Mouse (Mus musculus) inflammation-experienced regulatory T-cells, adult 6 months (primary cell): ENCODE results near the gene Gpatch2. TPM values are rescaled to one million over a fixed set of nuclear protein-coding genes. Genes with fewer than 3 reads are reported as not detected.

ENCODE experiments used
- ATAC-seq: one replicate; pipeline ENCODE4 v1.8.0; 2017
- polyA plus RNA-seq, 3 experiments: library from polyadenylated mRNA; unstranded; fragments of 100-300 nt; shearing (Covaris generic); gene quantifications; one replicate each; pipeline ENCODE4 v1.2.1; 2017

Gene Gpatch2
- polyA plus RNA-seq, 3 experiments from 2014 or later, result 15.7 to 21.7 (median 20.3) TPM

GRCm38 (mm10) chr1:187250741-187251262 lies 35.5 kb downstream of the Gpatch2 start:
- no peak for ATAC-seq

- no peak for ATAC-seq
Observed at GRCm38 (mm10) chr1:187258756-187259155, 43.4 kb downstream of the Gpatch2 start.

GRCm38 (mm10) chr1:187267601-187268000 lies 52.3 kb downstream of the Gpatch2 start:
- ATAC-seq, result no peak

- ATAC-seq, result no peak
Observed at GRCm38 (mm10) chr1:187270318-187271247, 55.3 kb downstream of the Gpatch2 start.

- no peak for ATAC-seq
Observed at GRCm38 (mm10) chr1:187277324-187277723, 62.0 kb downstream of the Gpatch2 start.

GRCm38 (mm10) chr1:187278472-187278871 lies 63.2 kb downstream of the Gpatch2 start:
- no peak for ATAC-seq

GRCm38 (mm10) chr1:187279776-187280175 lies 64.5 kb downstream of the Gpatch2 start:
- ATAC-seq, result no peak

GRCm38 (mm10) chr1:187282321-187282720 lies 67.0 kb downstream of the Gpatch2 start:
- no peak for ATAC-seq

- no peak for ATAC-seq
Observed at GRCm38 (mm10) chr1:187282804-187283203, 67.5 kb downstream of the Gpatch2 start.

GRCm38 (mm10) chr1:187285735-187286134 lies 70.4 kb downstream of the Gpatch2 start:
- ATAC-seq, result no peak

- peak; percentile 73 for ATAC-seq
Observed at GRCm38 (mm10) chr1:187286411-187286810, 71.1 kb downstream of the Gpatch2 start.

GRCm38 (mm10) chr1:187286924-187287323 lies 71.6 kb downstream of the Gpatch2 start:
- no peak for ATAC-seq

GRCm38 (mm10) chr1:187290186-187290585 lies 74.9 kb downstream of the Gpatch2 start:
- ATAC-seq, result no peak

GRCm38 (mm10) chr1:187291480-187292394 lies 76.4 kb downstream of the Gpatch2 start:
- no peak for ATAC-seq

GRCm38 (mm10) chr1:187292395-187292749 lies 77.1 kb downstream of the Gpatch2 start:
- no peak for ATAC-seq

- ATAC-seq, result no peak
Observed at GRCm38 (mm10) chr1:187293233-187293632, 77.9 kb downstream of the Gpatch2 start.

- no peak for ATAC-seq
Observed at GRCm38 (mm10) chr1:187294522-187294921, 79.2 kb downstream of the Gpatch2 start.

- ATAC-seq, result no peak
Observed at GRCm38 (mm10) chr1:187295038-187295559, 79.8 kb downstream of the Gpatch2 start.

GRCm38 (mm10) chr1:187295711-187296110 lies 80.4 kb downstream of the Gpatch2 start:
- ATAC-seq, result no peak

GRCm38 (mm10) chr1:187299236-187299635 lies 83.9 kb downstream of the Gpatch2 start:
- no peak for ATAC-seq

- ATAC-seq, result no peak
Observed at GRCm38 (mm10) chr1:187300626-187301025, 85.3 kb downstream of the Gpatch2 start.

GRCm38 (mm10) chr1:187303221-187303620 lies 87.9 kb downstream of the Gpatch2 start:
- ATAC-seq, result no peak

- no peak for ATAC-seq
Observed at GRCm38 (mm10) chr1:187307335-187307734, 92.0 kb downstream of the Gpatch2 start.
